Mouse (Mus musculus) cerebellum, postnatal 14 days (tissue): Measurements from ENCODE around the gene Psg16.
A peak's percentile ranks its signal among the peaks of the same experiment; 100 is the strongest.

Source experiments
- DNase-seq, 2 experiments: peaks; one replicate each; pipeline ENCODE4 v3.0.0; 2021; ENCODE audit warnings: mixed read lengths in 2 of 2

Gene Psg16

DNA sequence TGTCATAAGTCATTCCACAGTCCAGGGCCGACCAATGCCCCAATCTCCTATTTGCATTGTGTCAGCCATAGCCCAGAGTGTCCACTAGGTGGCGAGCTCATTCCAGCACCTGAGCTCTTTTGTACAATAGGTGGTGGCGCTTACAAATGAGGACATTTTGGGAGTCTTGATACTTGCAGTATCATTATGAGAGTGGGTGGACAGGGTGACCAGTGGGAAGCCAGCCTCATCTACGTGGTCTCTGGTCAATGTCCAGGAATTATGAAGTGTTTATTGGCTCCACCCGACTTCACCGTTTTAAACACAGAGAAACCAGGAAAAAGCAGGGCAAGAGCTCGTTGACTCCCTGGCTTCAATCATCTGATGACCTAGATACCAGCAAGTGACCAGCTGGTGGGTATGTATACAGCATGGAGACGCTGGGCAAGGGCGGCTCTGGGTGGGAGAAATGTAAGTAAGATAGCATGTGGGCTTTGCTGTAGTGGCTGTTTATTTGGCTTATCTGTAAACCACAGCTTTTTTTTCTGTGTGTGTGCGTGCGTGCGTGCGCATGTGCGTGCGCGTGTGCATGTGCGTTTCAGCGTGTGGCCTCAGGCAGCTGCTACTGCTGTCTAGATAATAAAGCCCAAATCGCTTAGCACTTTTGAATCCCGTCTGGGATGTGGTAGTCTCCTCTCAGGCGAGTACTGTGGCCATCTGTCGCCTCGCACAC is at the start of gene Psg16:
TSS of gene Psg16 (plus strand) at position 137 of the 712 bp plus-strand sequence.
- peak; percentile 90 to 92 for DNase-seq

DNA sequence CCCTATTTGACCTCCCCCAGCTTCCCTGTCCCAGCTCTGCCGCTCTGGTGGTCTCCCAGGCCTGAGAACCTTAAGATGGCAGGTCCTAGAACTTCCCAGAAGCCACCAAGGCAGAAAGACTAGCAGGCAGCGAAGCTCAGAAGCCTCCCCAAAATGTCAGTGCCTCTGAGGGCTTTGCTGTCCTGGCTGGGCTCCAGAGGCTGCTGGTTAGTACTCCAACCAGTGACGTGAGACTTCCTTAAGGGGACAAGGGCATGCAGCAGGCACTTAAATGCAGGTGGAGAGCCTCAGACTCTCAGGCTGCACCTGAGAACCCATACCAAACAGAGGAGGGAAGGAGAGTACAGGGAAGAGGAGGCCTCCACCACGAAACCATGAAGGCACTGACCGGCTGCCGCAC is 49.7 kb upstream of the Psg16 start:
- DNase-seq, result peak; percentile 42 to 66

DNA sequence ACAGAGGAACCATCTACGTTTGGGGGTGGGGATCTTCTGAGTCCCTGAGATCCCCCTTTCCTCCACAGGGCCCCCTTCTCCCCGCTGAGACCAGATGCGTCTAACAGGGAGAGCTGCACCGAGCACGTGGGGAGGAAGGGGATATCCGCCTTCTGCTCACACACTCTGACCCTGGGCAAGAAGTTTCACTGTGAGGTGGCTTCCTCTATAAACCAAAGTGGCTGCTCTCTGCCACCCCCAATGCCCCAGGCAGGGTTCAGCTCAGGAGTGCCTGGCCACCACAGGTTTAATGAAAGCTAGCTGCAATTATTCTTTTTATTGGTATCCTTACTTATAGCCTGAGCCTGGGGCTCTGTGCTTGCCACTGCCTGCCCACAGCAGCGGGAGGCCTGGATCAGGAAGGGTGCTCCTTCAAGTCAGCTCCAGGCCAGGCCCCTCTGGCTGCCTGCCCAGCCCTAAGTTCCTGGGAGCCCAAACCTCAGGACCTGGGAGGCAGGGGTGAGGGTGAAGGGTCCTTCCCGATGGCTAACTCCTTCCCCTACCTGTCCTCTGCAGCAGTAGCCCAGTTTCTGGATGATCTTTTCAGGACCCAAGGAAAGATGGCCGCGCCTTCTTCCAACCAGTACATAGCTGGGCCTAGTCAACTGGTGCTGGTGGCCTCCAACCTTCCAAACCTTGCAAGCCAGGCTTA is 48.9 kb upstream of the Psg16 start:
- DNase-seq, result peak in 1 of 2 experiments; percentile 42

DNA sequence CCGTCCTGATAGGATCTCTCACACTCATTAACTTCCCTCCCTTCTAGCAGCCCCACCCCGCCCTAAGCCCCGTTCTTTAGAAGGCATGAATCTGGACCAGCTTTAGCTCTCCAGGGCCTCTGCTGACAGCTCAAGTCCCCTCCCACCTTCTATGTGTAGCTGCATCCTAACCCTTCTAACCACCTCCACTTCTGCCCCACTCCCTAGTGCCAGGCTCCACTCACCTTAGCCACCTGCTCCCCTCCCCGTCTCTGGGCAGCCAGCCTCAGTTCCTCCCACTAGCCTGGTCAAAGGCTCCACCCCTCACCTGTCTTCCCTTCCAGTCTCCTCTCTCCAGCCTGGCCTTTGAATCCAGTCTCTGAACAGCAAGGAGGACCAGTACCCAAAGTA is 48.3 kb upstream of the Psg16 start:
- peak in 1 of 2 experiments; percentile 46 for DNase-seq

DNA sequence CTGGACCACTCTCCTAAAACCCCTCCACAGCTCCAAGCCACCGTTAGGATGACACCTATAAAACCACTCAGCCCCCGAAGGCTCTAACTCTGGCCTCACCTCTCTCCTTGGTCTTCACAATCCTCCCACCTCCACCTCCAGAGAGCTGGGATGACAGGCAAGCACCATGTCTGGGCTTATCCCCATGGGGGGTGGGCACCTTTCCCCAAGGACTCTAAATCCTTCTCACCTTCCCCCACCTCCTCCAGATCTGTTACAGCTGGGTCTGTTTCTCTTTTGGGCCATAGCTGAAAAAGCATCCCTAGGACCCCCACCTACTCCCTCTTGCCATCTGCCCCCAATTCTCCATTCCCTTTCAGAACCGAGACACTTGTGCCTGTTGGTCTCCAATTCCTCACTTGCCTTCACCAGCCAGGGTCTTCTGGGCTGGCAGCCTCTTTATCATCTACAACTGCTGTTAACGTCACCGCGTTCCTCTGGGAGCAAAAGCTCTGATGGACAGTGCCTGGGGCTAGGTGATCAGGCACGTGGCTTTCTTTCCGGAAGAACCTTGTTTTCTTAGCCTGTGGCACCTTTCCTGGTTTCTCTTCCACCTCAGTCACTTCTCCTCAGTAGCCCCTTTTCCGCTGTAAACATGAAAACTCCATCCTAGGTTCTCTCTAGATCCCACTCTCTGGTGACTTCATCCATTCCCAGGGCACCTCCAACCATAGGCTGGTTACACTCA is 47.8 kb upstream of the Psg16 start:
- DNase-seq, result peak in 1 of 2 experiments; percentile 38

DNA sequence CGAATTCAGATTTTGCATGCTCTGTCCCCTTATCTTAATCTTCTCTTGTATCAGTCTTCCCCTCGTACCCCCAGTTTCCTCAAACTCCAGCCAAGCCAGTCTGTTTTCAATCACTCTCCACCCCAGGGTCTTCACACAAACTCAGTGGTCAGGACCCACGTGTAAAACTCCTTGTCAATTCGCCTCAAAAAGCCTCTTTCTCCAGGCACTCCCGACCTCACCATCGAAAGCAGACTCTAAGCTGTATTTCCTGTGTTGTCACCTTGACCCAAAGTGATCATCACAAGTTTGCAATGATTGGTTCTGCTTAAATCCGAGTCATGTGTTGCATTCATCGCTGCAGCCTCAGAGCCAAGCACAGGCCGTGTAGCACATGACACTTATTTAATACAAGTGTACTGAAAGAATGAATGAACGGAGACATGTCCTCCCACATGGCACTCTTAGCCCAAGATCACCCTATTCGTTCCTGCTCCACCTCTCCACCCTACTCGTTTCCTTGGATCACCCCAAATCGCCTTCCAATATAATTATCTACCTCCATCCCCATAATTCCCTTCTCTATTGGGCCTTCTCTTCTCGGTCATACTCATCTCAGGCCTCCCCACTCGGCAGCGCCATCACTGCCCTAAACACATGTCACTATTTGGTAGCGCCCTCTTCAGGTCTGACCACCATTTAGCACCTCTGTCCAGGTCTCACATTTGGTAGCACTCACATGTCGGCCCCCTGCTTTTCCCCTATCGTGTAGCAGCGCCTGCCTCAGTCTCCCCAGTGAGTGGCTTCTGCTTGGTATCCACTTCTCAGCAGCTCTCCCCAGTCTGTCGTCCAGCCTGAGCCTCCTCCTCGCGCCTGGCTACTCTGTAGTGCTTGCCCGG is 46.9 kb upstream of the Psg16 start:
- DNase-seq, result peak; percentile 82 to 84

DNA sequence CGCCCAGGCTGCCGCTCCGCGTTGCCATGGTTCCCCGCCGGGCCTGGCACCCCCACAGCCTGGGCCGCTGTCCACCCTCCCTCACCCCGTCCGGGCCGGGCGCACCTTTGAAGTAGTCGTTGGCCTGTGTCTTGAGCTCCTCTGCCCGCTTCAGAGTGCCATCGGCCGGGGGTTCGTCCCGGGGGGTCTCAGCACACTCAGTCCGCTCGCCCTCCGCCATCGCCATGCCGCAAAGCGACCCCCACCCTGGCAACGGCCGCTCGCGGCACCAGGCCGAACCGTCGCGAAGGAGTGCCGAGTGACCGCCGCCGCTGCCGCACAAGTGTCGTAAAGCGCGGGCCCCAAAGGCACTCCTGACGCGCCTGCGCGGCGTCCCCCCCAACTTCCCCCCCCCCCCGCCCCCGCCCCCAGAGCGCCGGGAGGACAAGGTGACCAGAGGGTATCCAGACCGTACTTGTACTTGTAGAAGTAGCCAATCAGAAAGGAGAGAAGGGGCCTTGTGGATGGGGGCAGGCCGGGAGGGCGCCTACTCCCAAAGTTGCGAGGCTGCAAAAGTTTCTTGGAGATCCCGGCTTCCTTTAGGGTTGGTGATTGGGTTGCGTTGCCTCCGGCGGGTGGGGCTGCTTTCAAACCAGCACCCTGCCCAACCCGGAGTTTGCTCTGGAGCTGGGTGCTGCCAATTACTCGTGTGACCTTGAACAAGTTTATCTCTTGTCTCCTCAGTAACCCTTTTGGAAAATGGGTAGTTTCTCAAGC is 46.1 kb upstream of the Psg16 start, which contains the start of gene Ppp5c:
TSS of gene Ppp5c (minus strand) at position 337 of the 756 bp plus-strand sequence.
- DNase-seq, result peak; percentile 94 to 95

DNA sequence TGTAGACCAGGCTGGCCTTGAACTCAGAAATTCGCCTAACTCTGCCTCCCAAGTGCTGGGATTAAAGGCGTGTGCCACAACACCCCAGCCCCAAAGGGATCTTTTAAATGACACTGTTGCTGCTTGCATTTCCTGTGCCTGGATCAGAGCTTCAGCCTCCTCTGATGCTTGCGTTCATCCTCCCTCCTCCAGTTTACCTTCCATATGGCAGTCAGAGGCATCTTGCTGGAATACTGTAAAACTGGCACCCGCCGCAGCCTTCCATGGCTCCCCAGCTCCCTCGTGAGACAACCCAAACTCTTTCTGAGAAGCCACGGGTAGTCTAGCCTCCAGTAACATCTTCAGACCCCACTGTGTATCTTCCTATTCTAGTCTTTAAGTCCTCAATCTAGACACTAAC is 44.9 kb upstream of the Psg16 start:
- DNase-seq, result no peak

DNA sequence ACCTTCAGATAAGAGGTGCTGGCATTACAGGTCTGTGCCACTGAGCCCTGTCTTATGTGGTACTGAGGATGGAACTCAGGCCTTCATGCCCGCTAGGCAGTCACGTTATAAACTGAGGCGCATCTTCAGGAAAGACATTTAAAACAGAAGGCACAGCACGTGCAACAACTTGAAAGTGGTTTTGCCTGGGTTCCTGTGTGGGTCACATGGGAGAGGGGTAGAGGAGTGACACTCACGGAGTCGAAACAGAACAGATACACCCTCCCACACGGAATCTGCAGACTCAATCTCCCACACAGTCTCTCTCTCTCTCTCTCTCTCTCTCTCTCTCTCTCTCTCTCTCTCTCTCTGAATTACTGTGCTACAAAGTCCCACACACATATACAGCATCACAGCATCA is 43.6 kb upstream of the Psg16 start:
- DNase-seq, result no peak

DNA sequence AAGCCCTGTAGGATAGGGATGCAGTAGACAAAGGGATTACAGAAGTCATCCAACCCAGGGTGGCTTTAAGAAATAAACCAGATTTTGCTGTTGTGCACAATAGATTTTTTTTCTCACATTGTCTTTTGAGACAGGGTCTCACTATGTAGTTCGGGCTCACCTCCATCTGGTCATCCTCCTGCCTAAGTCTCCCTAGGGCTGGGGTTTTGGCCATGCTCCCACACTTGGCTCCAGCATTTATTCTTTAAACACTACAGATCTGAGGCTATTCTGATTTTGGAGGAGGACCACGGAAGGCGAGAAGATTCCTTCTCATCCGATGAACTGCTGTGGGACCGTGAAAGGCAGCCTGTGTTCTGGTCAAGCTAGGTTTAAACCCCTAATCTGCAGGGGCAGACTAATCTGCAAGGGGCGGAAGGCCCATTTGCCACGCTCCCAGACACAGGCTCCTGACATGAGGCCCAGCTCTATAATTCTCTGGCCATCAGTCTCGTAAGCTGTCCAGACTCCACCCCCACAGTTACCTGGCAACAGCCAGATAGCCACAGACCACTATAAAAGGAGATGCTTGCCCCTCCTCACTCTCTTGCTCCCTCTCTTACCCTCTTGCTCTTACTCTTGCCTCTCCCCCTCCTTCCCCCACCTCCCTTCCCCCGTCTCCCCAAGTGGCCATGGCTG is 35.7 kb upstream of the Psg16 start:
- peak; percentile 54 to 68 for DNase-seq

DNA sequence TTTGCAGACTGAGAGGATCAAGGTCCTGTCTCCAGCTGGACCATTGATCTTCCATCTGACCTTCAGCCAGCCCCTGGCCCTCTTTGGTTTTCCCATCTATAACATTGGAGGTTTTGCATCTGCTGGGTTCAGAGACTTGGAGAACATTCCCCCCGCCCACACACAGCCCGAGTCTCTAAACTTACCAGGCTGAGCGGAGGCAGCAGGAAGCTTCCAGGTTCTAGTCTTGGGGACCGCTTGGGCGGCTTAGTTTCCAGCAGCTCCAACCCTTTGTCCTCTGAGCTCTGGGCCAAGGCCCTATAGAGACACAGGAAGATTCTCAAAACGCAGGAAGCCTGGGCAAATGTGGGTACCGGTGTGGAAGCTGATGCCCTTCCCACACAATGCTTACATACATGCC is 34.5 kb upstream of the Psg16 start:
- no peak for DNase-seq

DNA sequence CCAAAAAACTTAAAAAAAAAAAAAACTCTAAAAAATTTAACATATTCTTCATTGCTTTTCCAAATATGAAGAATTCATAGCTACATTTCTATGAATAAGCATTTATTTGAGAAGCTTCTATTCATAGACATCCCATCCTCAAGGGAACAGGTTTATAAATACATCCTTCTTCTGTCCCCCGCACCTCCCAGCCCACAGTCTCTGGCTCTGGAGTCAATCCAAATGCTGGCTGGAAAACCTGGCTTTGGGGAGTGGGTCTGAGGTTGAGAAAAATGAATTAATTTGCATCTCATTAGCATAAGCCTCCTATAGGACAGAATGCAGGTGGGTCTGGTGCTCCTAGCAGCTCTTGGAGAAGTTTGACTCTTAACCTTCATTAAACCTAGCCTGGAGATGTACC is 28.1 kb upstream of the Psg16 start:
- DNase-seq, result no peak

DNA sequence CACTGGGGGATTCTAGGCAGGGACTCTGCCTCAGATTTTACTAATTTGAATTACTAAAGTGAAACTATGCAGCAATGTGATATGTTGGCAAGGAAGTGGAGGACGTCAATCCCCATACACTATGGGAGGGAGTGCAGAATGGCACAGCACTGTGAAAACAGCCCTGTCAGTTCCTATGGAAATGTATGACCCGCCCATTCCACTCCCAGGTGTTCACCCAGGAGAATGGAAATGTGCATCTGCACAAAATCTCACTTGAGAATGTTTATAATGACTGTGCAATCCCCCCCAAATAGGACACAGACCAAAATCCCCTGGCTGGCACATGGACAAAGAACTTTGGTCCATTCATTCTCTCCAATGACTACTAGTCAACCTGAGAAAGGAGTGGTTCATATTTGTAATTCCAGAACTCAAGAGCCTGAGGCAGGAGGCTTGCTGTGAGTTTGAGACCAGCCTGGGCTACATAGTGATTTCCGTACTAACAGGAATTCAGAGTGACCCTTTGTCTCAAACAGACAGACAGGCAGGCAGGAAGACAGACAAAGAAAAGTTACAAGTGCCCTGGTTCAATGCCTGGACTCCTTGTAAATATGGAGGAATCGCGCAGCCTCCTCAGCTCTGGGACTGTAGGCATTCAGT is 26.7 kb upstream of the Psg16 start:
- no peak for DNase-seq

DNA sequence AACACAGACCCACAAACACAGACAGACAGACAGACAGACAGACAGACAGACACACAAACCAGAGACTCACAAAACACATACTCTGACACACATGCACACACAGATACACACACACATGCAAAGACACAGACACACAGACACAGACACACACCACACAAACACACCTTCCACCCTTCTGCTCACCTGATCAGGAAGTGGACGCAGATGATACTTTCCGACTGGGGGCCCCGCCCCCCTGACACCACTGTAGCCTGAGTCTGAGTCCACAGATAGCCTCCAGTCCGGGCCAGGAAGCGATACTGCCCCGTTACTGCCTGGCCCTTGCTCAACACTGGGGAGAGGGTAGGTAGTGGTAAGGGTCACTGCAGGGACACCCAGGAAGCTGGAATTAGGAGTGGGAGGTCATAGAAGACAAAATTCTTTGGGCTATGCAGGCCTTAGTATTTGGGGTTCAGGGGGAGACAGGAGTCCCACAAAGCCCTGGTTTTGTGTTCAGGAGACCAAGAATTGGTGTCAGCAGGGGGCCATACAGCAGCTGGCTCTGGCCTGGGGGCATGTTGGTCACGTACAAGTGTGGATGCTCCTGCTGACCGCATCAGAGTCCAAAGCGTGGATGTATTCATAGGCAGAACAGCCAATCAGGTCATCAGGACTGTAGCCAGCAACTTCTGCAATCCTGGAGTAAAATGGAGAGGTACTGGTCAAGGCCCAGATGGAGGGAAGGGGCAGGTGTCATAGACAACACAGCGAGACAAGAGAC is 25.2 kb upstream of the Psg16 start:
- no peak for DNase-seq

DNA sequence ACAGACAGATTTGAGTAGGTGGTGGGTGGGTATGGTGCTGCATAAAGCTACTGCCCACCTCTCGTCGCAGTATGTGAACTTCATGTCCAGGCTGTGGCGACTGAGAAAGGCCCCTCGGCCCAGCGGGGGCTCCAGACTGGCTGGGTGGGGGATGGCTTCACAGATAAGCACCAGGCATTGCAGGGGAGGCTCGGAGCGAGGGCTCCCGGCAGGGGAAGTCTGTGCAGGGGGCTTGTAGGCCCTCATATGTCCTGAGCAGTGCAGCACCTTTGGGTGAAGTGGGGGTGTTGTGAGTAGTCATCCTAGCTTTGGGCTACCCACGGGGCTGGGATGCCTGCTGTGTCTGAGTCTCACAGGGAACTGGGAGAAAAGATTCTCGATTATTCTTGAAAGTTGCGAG is 23.3 kb upstream of the Psg16 start:
- DNase-seq, result no peak

DNA sequence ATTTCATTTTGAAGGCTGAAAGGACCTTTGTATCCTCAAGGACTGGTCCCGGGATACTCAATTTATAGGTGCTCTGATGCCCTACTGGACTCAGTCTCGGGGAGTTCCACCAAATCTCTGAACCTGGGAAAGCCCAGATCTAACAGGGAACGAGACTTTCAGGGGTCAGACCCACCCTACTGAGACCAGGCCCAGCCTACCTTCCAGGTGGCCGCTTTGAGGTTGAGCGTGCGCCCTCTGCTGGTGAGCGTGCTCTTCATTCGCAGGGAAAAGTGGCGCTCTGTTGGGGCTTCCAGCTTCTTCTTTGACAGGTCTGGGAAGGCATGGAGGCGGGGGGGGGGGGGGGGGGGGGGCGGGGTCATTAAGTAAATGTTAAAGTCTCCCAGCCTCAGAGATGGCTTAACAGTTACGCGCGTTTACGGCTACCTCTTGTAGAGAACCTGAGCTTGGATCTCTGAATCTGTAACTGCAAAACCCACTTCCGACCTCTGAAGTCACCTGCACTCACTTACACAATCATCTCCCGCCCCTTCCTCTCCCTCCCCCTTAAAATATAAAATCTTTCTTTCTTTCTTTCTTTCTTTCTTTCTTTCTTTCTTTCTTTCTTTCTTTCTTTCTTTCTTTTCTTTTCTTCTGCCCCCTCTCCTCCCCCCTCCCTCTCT is 22.8 kb upstream of the Psg16 start:
- DNase-seq, result peak; percentile 86 to 88

DNA sequence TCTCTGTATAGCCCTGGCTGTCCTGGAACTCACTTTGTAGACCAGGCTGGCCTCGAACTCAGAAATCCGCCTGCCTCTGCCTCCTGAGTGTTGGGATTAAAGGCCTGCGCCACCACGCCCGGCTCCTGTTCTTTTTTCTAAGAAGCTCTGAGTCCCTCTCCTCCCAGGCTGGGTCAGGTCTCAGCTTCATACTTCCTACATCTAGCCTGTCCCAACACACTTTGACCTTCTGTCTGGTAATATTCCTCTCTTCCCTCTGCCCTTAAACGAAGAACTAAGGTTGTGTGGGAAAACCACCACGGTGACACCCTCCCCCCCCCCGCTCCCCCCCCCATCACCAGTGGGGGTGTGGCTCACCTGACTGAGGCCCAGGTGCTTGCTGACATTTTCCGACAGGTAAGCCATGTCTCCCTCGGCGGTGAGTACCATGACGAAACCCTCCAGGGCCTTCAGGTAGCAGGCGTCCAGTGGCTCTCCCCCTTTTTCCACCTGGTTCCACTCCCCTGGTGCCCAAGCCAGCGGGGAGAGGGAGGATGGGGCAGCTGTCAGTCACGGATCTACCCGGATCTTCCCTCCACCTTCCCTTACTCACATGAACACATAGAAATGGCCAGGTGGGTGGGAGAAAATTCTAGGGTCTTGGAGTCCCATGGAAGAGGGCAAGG is 19.4 kb upstream of the Psg16 start:
- no peak for DNase-seq

DNA sequence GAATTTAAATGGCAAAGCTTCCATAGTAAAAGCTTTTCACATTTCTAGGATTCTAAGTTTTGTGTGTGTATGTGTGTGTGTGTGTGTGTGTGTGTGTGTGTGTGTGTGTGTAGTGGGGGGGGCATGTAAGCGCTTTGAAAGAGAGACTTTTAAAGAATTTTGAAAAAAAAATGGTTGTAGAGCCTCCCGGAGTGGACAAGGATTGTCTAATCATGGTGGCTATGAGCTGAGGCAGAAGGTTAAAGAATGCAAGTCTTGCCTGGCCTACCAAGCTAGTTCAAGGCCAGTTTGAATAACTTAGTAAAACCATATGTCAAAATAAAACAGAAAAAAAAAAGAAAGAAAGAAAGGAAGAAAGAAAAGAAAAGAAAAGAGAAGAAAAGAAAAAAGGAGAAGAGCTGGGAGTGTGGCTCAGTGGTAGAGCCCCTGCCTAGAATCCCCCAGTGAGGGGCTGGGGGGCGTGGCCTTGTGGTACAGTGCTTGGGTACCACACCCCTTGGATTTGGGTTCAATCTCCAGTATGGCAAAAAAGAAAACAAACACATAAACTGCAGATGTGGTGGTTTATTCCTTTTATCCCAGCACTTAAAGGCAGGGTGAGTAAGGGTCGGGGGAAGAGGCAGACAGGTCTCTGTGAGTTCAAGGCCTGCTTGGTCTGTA is 18.4 kb upstream of the Psg16 start:
- no peak for DNase-seq
